Mouse (Mus musculus) lung, embryonic 14.5 days (tissue): ENCODE results near the gene Setd1b. TPM values are rescaled to one million over a fixed set of nuclear protein-coding genes. Genes with fewer than 3 reads are reported as not detected.
A peak's percentile ranks its signal among the peaks of the same experiment; 100 is the strongest.

ENCODE experiments used
- ATAC-seq: fragments of 200-750 bp; cut with Nextera tagmentation; 2 replicates; pipeline ENCODE4 v1.8.0; 2017; ENCODE audit warnings: mild to moderate bottlenecking, moderate TSS enrichment, moderate library complexity; ENCODE audit not compliant: insufficient read depth
- DNase-seq: peaks from one replicate; pipeline ENCODE4 v3.0.0-alpha.2; 2015
- H3K27ac ChIP-seq: fragments of 300-500 bp; sonication (generic); 2 replicates; pipeline ENCODE4 v1.5.1; 2014; ENCODE audit warnings: low read depth, mild to moderate bottlenecking, moderate library complexity
- H3K27me3 ChIP-seq: fragments of 300-500 bp; sonication (generic); 2 replicates; pipeline ENCODE4 v1.6.1; 2014; ENCODE audit warnings: low read length, control low read depth; ENCODE audit not compliant: insufficient read depth
- H3K36me3 ChIP-seq: fragments of 300-500 bp; sonication (generic); 2 replicates; pipeline ENCODE4 v1.6.1; 2014; ENCODE audit warnings: control low read depth; ENCODE audit not compliant: insufficient read depth
- H3K4me1 ChIP-seq: fragments of 300-500 bp; sonication (generic); 2 replicates; pipeline ENCODE4 v1.6.1; 2014; ENCODE audit warnings: antibody characterized with exemption, control low read depth; ENCODE audit not compliant: insufficient read depth
- H3K4me2 ChIP-seq: fragments of 300-500 bp; sonication (generic); 2 replicates; pipeline ENCODE4 v1.6.1; 2014; ENCODE audit warnings: mild to moderate bottlenecking
- H3K4me3 ChIP-seq: fragments of 300-500 bp; sonication (generic); 2 replicates; pipeline ENCODE4 v1.5.1; 2014; ENCODE audit warnings: low read depth, low read length
- H3K9ac ChIP-seq: fragments of 300-500 bp; sonication (generic); 2 replicates; pipeline ENCODE4 v1.6.1; 2014
- H3K9me3 ChIP-seq: fragments of 300-500 bp; sonication (generic); 2 replicates; pipeline ENCODE4 v1.6.1; 2016; ENCODE audit warnings: low read depth, low read length, control low read depth
- CTCF ChIP-seq: IDR thresholded peaks from 2 replicates; pipeline ENCODE4 v1.5.1; 2016; ENCODE audit warnings: antibody characterized with exemption, low read depth
- WGBS: fragments of 180-500 bp; shearing (Covaris S2); extraction: QIAGEN DNeasy Blood & Tissue Kit; methylation state at CpG from one replicate; pipeline ENCODE4 v1.1.7; 2014; 5-methylcytosine and 5-hydroxymethylcytosine counted together
- polyA plus RNA-seq: library from polyadenylated mRNA; unstranded; fragments of >200 nt; fragmentation: Nextera tagmentation; extraction: Ambion mirVana; gene quantifications from 2 replicates; pipeline ENCODE4 v1.2.1, GENCODE M21; 2014

The Setd1b gene
- polyA plus RNA-seq, 1 experiment from 2014 or later: 12.1 TPM

DNA sequence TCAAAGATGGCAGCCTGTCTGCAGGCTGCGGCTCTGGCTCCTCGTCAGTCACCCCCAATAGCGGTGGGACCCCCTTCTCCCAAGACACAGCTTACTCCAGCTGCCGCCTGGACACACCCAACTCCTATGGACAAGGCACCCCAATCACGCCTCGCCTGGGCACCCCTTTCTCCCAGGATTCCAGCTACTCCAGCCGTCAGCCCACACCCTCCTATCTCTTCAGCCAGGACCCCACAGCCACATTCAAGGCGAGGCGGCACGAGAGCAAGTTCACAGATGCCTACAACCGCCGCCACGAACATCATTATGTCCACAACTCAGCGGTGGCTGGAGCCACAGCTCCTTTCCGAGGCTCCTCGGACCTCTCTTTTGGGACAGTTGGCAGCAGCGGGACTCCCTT lies 5.6 kb downstream of the Setd1b start:
- peaks cover 72% of the 10 kb centered on the region for H3K36me3 ChIP-seq
- no peak for TF ChIP-seq CTCF
- no peak for ATAC-seq

DNA sequence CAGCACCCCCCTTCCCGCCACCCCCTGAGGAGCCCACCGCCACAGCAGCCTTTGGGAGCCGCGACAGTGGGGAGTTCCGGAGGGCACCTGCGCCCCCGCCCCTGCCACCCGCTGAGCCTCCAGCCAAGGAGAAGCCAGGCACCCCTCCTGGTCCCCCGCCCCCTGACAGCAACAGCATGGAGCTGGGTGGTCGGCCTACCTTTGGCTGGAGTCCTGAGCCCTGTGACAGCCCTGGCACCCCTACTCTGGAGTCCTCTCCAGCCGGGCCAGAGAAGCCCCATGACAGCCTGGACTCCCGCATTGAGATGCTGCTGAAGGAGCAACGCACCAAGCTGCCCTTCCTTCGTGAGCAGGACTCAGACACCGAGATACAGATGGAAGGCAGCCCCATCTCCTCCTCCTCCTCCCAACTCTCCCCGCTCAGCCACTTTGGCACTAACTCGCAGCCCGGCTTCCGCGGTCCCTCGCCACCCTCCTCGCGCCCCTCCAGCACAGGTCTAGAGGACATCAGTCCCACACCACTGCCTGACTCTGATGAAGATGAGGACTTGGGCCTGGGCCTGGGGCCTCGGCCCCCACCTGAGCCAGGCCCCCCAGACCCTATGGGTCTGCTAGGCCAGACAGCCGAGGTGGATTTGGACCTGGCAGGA lies 6.2 kb downstream of the Setd1b start:
- ATAC-seq (no peak), DNase-seq (no peak)
- no peaks in the 10 kb centered on the region for H3K9me3 ChIP-seq
- TF ChIP-seq CTCF: no peak
- H3K4me3 ChIP-seq: no peak overlapping the region
- H3K4me1 ChIP-seq: peaks cover 23% of the 10 kb centered on the region
- no peak overlapping the region for H3K27ac ChIP-seq
- H3K27me3 ChIP-seq: no peaks in the 10 kb centered on the region
- WGBS: 78% methylated on average over 25 of the region's 25 CpGs
- no peak overlapping the region; the same call in 1 of the 2 replicates for H3K9ac ChIP-seq
- peak overlapping the region; percentile 5; the same call in 1 of the 2 replicates for H3K4me2 ChIP-seq
- peaks cover 79% of the 10 kb centered on the region for H3K36me3 ChIP-seq

More for the DNA sequence above, 5.6 kb downstream of the Setd1b start:
- H3K9ac ChIP-seq: no peak overlapping the region
- H3K27me3 ChIP-seq: no peaks in the 10 kb centered on the region
- peaks cover 23% of the 10 kb centered on the region for H3K4me1 ChIP-seq
- H3K4me2 ChIP-seq: no peak overlapping the region
- WGBS: 76% methylated on average over 17 of the region's 17 CpGs
- H3K27ac ChIP-seq: no peak overlapping the region
- H3K9me3 ChIP-seq: no peaks in the 10 kb centered on the region
- no peak for DNase-seq
- H3K4me3 ChIP-seq: no peak overlapping the region

DNA sequence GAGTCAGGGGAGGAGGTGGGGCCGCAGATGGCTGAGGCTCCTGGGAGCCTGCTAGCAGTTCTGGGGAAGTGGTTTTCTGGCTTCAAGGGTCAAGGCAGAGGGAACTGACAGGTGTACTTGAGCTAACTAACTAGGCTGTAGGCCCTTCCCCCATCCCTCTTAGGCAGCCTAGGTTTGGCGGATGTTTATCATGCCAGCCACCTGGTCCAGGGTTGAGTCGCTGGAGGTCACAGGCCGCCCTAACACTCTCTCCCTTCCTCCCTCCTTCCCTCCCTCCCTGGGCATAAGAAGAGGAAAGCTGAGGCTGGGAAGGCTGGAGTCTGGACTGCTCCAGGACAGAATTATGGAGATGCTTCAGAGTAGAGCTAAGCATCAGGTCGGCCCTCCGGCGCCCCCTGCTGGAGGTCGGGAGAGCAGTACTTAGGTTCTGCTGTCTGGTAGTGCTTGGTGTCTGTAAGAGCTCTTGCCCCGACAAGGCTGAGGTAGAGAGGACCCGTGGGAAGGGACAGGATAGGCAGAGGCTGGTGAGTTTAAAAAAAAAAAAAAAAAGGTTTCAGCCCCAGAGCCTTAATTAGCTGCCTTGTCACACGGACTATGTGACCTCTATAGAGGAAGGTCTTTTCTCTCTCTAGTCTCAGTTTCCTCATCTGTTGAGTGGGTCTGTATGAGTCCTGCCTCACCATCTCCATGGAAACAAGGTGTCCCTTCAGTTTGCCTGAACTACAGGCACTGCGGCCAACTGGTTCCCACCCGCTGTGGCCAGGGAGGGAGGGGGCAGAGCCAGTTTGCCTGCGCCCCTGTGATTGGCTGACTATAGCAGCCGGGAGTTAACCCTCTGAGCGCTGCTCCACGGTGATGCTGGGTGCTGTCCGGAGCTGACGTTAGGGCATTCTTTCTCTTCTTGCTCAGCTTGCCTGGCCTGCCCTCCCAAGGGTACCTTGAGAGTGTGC lies 7.7 kb downstream of the Setd1b start:
- H3K9me3 ChIP-seq: no peaks in the 10 kb centered on the region
- H3K9ac ChIP-seq: peak overlapping the region; percentile 31
- DNase-seq (peak; percentile 95), ATAC-seq (peak; percentile 84)
- H3K4me1 ChIP-seq: peaks cover 15% of the 10 kb centered on the region; the same call in 1 of the 2 replicates
- H3K4me2 ChIP-seq: peak overlapping the region; percentile 62
- peak; percentile 96 for TF ChIP-seq CTCF
- H3K36me3 ChIP-seq: peaks cover 86% of the 10 kb centered on the region
- peak overlapping the region; percentile 38 for H3K4me3 ChIP-seq
- 5% methylated on average over 19 of the region's 19 CpGs for WGBS
- no peak overlapping the region for H3K27ac ChIP-seq
- H3K27me3 ChIP-seq: no peaks in the 10 kb centered on the region

DNA sequence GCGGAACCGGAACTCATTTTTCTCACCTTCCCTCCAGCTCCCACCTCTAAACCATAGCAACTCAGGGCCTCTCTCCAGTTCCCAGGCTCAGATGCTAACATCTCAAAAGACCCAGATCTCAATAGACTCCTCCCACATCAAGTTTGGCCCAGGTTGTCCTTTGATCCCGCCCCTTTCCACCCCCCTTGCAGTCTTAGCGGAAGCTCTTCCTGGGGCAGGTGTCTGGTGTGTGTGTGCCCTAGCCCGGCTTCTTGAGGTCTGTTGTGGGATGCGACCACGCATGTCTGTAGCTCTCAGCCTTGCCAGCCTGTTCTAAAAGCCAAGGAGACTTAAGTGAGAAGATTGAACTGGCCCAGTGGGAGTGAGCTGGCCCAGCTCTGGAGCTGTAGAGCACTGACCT lies 8.6 kb downstream of the Setd1b start:
- DNase-seq (no peak), ATAC-seq (no peak)
- Histone ChIP-seq H3K9me3 (no peaks in the 10 kb centered on the region), H3K27ac (no peak overlapping the region), H3K27me3 (no peaks in the 10 kb centered on the region), H3K4me1 (peaks cover 6% of the 10 kb centered on the region; the same call in 1 of the 2 replicates), H3K4me3 (peak overlapping the region; percentile 38), H3K9ac (peak overlapping the region; percentile 31; the same call in 1 of the 2 replicates), H3K4me2 (peak overlapping the region; percentile 62), H3K36me3 (peaks cover 82% of the 10 kb centered on the region)
- TF ChIP-seq CTCF: no peak
- WGBS: 22% methylated on average over 7 of the region's 7 CpGs

DNA sequence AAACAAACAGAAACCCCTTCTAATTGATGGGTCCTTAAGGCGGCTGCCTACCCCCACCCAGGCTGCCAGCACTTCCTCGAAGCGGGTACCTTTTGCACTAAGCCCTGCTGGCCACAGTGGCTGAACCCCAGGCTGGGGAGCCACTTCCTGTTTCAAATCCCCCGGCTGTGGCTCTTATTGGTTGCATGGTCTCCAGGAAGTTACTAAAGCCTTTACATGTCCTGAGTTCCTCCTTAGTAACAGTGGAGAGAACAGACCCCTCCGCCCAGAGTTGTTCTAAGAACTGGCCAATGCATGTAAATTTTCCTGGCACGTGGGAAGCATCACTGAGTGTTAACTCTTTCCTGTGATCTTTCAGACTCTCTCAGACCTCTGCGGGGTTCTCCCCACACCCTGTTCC lies 9.1 kb downstream of the Setd1b start:
- Histone ChIP-seq H3K9me3 (no peaks in the 10 kb centered on the region), H3K36me3 (peaks cover 82% of the 10 kb centered on the region), H3K4me3 (peak overlapping the region; percentile 38; the same call in 1 of the 2 replicates), H3K4me1 (peaks cover 6% of the 10 kb centered on the region; the same call in 1 of the 2 replicates), H3K4me2 (peak overlapping the region; percentile 62), H3K27ac (no peak overlapping the region), H3K27me3 (no peaks in the 10 kb centered on the region), H3K9ac (no peak overlapping the region)
- WGBS: 17% methylated on average over 7 of the region's 7 CpGs
- no peak for TF ChIP-seq CTCF
- ATAC-seq: no peak
- peak; percentile 67 for DNase-seq

DNA sequence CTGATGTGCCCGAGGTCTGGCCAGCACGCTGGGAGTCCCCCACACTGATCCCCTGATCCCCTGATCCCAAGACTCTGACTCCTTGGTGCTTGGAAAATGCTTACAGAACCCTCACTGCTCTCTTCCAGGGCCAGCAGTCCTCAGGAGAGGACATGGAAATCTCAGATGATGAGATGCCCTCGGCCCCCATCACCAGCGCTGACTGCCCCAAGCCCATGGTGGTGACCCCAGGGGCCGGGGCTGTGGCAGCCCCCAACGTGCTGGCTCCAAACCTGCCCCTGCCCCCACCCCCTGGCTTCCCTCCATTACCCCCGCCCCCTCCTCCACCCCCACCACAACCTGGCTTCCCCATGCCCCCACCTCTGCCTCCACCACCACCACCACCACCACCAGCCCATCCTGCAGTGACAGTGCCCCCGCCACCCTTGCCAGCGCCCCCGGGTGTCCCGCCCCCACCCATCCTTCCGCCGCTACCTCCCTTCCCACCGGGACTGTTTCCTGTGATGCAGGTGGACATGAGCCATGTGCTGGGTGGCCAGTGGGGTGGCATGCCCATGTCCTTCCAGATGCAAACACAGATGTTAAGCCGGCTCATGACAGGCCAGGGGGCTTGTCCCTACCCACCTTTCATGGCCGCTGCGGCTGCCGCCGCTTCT lies 9.8 kb downstream of the Setd1b start:
- Histone ChIP-seq H3K36me3 (peaks cover 82% of the 10 kb centered on the region), H3K27me3 (no peaks in the 10 kb centered on the region), H3K9me3 (no peaks in the 10 kb centered on the region), H3K9ac (no peak overlapping the region), H3K4me2 (no peak overlapping the region), H3K4me1 (peaks cover 6% of the 10 kb centered on the region; the same call in 1 of the 2 replicates), H3K4me3 (no peak overlapping the region), H3K27ac (no peak overlapping the region)
- DNase-seq (no peak), ATAC-seq (no peak)
- no peak for TF ChIP-seq CTCF
- WGBS: 93% methylated on average over 18 of the region's 19 CpGs
